Mouse (Mus musculus): ENCODE results near the gene Gpr135. TPM values are rescaled to one million over a fixed set of nuclear protein-coding genes. Genes with fewer than 3 reads are reported as not detected.
A peak's percentile ranks its signal among the peaks of the same experiment; 100 is the strongest.

The Gpr135 gene
- total RNA-seq (2022): under 1 TPM; 0.07 to 0.19 (median 0.11) TPM

DNA sequence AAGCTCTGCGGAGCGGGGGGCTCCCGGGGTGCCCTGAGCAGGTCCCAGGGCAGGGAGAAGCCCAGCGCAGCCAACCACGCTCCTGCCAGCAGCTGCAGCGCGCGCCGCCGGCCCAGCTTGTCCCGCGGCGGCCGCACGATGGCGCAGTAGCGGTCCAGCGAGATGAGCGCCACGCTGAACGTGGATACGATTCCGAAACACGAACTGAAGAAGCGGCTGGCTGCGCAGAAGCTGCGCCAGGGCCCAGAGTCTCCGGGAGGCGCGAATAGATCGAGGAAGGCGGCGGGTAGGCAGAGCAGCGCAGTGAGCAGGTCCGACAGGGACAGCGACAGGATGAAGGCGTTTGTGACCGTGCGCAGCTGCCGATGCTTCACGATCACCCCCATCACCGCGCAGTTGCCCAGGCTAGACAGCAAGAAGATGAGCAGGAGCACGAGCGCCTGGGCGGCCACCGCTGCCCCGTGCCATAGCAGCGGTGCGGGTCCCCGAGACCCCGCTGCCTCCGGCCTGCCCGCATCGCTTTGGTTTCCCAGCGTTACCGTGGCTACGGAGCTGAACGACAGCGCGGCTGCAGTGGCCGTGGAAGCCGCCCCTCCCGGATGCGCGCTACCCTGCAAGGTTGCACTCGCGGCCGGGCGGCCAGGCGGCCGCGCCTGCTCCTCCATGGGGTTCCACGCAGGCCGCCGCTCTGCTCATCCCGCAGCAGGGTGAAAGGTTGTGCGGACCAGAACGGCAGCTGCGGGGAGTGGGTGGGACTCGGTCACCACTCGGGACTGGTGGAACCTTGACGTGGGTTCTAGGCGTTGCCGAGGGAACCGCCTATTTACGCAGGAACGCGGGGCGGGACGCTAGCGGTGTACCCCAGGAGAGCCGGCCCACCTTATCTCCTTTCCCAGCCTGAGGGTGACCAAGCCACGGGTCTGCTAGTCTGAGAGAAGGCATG is at the start of gene Gpr135:
TSS of gene Gpr135 (minus strand) at position 799 of the 943 bp plus-strand sequence.
- peak; percentile 59 to 69 for DNase-seq (ENCODE audit: low spot score in 2 of 2)

DNA sequence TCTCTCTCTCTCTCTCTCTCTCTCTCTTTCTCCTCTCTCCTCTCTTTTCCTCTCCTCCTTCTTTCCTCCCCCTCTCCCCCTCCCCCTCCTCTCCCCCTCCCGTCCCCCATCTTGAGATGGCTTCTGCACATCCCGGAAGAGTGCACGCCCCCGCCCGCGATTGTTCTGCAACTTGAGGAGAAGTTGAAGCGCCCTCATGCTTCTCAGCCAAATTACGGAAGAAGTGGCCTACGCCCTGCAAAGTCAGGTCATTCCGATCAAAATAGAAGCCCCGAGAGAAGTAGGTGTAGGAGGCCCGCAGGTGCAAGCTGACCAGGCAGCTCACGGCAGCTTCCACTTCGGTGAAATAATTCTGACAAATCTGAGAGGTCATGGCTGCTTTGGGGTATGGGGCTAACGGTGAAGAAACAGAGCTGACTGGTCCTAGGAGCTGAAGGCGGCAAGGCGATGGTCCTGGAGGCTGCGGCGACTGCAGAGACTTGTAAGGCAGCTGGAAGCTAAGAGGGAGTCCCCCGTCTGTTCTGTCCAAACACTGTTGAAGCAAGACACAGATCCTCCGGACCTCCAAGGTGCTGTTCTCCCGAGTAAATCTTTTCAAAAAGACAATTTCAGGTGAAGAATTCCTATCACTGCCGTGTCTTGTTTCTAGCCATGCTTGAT is 44.9 kb upstream of the Gpr135 start:
- DNase-seq (ENCODE audit: low spot score in 2 of 2): peak in 1 of 2 experiments; percentile 5

DNA sequence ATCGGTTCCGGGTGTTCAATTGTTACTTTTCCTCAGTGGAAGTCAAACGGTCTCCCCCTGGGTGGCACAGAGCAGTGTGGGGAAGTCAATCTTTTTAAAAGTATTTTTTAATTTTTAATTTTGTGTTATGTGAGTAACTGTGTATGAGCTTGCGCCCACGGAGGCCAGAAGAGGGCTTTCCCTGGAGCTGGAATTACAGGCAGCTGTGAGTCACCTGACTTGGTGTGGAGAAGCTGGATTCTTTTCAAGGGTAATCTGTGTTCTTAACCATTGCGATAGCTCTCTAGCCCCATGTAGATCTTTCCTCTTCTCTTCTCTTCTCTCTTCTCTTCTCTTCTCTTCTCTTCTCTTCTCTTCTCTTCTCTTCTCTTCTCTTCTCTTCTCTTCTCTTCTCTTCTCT is 44.2 kb upstream of the Gpr135 start:
- DNase-seq (ENCODE audit: low spot score in 2 of 2): no peak

- peak; percentile 41 to 47 for DNase-seq (ENCODE audit: low spot score in 2 of 2)
These were observed 33.8 kb upstream of the Gpr135 start for GRCm38 (mm10) chr12:72104525-72105281.

DNA sequence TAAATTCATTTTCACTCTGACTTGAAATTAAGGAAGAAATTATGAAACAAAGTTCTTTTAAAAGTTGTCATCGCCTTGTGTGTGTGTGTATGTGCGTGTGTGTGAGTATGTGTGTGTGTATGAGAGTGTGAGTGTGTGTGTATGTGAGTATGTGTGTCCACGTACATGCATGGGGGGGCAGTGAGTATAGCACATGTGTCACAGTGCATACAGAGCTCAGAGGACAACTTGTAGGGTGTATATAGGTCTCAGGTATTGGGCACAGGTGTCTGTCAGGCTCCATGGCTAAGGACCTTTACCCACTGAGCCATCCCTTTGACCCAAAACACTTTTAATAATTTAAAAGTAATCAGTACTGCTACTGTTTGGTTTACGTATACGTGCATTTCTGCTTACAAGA is 33.1 kb upstream of the Gpr135 start:
- DNase-seq (ENCODE audit: low spot score in 2 of 2): no peak

DNA sequence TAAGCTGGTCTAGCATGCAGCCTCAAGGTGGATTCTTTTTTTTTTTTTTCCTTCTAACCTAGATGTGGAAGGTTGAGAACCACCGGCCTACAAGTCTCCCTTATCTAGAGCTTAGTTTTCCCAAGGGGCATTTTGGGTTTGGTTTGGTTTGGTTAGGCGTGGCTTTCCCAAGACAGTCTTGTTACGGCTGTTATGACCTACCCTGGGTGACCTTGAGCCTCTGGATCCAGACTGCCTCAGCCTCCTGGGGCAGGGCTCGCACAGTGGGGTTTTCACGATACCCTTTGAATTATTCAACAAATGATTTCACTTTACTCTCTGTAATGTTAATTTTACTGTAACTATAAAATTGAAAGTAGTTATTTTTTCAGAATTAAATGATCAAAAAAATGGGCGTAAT is 31.9 kb upstream of the Gpr135 start:
- DNase-seq (ENCODE audit: low spot score in 2 of 2): no peak

DNA sequence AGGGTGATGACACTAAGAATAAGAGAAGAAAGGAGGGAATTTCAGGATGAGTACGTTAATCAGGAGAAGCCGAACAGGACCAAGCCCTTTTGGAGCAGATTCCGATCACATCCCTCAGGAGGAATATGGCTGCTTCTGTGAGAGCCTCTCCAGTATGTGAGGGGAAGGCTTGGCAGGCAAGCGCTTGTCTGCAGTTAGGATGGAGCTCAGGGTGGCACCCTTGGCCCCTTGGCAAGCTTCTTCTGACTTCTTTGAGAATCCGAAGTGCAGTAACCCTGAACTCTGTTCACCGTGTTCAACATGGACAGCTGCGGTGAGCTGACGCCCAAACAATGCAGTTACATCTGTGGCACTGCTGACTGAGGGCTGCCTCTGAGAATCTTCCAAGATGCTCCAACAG is 26.0 kb upstream of the Gpr135 start:
- DNase-seq (ENCODE audit: low spot score in 2 of 2): no peak

DNA sequence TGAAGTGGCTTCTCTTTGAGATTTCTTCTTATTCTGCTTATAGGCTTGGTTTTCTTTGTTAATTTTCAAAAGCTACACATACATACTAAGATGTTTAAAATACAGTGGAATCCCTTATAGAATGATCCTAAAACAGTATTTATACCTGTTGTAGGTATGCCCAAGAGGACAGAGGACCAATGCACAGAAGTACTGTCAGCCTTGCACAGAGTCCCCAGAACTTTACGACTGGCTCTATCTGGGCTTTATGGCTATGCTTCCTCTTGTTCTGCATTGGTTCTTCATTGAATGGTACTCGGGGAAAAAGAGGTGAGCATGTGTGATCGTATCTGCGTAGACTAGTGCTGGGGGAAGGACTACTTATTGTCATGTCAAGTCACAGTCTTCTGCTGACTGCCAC is 18.9 kb upstream of the Gpr135 start:
- DNase-seq (ENCODE audit: low spot score in 2 of 2): no peak

DNA sequence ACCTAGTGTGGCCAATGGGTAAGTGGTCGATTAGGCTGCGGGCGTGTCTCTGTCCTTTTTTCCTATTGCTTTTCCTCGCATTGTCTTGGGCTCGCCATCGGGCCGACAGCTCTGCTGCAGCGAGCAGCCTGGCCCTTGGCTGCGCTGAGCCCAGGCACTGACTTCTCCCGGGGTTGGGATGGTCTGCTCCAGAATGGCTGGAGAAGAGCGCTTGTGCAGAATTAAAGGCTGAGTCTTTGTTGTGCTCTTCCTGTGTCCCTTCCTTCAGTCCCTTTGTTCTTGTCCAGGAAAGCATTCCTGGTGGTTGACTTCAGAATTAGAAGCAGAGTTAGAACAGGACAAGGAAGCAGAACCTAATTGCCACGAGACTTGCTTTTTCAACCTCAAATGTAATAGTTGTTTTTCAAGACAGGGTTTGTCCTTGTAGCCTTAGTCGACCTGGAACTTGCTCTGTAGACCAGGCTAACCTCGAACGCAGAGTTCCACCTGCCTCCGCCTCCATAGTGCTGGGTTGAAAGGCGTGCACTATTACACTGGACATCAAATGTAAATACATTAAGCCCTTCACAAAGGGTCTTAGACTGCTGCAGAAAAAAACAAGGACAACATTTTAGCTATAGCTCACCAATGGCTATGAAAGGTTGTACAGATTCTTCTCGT is 15.4 kb upstream of the Gpr135 start:
- DNase-seq (ENCODE audit: low spot score in 2 of 2): no peak

DNA sequence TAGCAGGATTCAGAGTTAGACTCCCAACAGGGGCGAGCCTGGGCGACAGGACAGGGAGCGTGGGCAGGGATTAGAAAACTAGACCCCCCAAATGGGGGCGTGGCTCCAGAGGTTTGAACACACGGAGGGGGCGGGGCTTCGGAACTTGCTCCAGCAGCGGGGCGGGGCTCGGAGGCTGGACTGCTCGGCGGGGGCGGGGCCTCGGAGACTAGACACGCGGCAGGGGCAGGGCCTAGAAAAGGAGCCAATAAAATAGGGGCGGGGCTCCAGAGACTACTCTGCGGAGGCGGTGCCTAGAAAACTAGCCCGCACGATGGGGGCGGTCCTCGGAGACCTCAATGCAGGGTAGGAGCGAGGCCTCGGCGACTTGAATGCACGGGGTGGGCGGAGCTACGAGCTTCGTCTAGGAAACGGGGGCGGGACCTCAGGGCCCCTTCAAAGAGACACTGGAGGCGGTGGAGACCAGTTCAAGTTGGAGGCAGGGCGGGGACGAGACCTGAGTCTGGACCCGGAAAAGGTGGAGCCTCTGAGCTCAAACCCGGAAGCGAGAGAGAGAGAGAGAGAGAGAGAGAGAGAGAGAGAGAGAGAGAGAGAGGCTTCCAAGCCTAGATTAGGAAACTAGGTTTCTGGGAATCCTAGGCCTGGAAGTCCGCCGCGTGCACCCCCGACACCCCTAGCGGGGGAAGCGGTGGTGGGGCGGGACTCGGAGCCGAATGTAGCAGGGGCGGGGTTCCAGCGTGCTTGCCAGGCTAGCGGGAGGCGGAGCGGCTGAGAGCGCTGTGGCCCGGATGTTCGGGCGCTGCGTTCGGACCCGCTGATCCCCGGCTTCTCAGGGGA is 14.6 kb upstream of the Gpr135 start, which contains the start of the genes L3hypdh and Jkamp:
TSS of gene L3hypdh (minus strand) at position 111 of the 837 bp plus-strand sequence.
TSS of gene Jkamp (plus strand) at position 261 of the 837 bp plus-strand sequence.
- DNase-seq (ENCODE audit: low spot score in 2 of 2): peak; percentile 100

- DNase-seq (ENCODE audit: low spot score in 2 of 2): no peak
These were observed 14.1 kb upstream of the Gpr135 start for GRCm38 (mm10) chr12:72085024-72085328.

GRCm38 (mm10) chr12:72084261-72085023 is 13.5 kb upstream of the Gpr135 start:
- DNase-seq (ENCODE audit: low spot score in 2 of 2): peak in 1 of 2 experiments; percentile 20

DNA sequence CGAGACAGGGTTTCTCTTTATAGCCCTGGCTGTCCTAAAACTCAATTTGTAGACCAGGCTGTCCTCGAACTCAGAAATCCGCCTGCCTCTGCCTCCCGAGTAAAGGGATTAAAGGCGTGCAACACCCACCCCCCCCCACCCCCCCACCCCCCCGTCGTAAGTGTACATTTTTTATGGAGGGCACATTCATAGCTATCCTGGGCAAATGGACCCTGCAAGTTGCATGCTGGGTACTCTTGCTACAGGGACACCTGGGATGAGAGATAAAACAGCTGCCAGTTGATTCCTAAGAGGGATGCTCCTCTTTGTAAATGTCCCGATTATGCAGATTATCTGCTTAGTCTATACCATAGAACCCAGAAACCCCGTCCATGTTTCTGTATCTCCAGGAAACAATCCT is 12.3 kb upstream of the Gpr135 start:
- DNase-seq (ENCODE audit: low spot score in 2 of 2): no peak

DNA sequence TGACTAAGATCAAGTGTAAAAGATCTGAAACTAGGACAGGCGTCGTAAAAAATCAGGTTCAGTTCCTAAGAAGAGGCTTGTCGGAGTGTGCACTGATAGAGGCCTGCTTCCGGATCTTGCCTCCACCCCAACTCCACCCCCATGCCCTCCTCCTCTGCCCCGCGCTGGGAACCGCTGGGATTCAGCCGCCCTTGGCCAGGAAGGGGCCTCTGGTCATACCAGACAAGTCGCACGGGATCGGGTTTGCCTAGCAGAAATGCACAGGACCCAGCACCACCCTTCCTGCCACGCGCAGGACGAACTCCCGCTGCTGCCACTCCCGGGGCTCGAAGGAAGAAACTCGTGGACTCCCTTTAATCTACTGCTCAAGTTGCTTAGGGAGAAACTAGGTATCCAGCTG is 11.4 kb upstream of the Gpr135 start:
- DNase-seq (ENCODE audit: low spot score in 2 of 2): no peak

- DNase-seq (ENCODE audit: low spot score in 2 of 2): no peak
These were observed 11.0 kb upstream of the Gpr135 start for GRCm38 (mm10) chr12:72081961-72082360.

- DNase-seq (ENCODE audit: low spot score in 2 of 2): no peak
These were observed 7.3 kb upstream of the Gpr135 start for GRCm38 (mm10) chr12:72078248-72078647.

DNA sequence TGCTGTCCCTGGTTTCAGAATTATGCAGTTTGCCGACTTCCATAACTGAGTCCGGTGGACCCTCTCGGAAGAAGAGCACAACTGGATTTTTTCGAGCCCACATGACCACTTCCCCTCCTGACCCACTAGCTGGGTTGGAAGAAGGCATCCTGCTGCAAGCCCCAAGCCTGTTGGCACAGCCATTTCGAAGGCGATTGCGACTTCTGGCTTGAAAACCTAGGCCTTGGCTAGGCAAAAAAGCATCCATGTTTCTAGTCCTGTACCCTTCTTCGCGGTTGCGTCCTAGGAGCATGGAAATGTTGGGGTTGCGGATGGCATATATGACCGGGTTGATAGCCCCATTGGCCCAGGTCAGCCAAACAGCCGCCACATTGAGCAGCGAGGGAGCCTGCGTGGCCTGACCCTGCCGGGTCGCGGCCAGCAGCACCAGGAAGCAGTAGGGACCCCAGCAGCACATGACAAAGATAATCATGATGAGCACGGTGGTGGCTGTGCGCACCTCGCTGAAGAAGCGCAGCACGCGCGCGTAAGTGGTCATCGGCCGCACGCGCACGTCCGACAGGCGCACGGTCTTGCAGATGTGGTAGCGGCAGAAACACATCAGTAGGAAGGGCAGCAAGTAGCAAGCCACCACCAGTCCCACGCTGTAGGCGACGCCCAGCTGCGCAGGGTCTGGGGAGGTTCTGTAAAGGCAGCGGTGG is 1.1 kb downstream of the Gpr135 start:
- DNase-seq (ENCODE audit: low spot score in 2 of 2): no peak

- no peak for DNase-seq (ENCODE audit: low spot score in 2 of 2)
These were observed 13.1 kb downstream of the Gpr135 start for GRCm38 (mm10) chr12:72057780-72058179.

GRCm38 (mm10) chr12:72053851-72054250 is 17.1 kb downstream of the Gpr135 start:
- DNase-seq (ENCODE audit: low spot score in 2 of 2): no peak

Measured in gastrocnemius, adult 8-10 months (tissue).